Mouse (Mus musculus) lung, postnatal 0 days (tissue): Measurements from ENCODE around the gene Ppp1r37.

Source experiments
- CTCF ChIP-seq: IDR thresholded peaks from 2 replicates; pipeline ENCODE4 v1.5.1; 2016; ENCODE audit warnings: antibody characterized with exemption, mild to moderate bottlenecking
- EP300 ChIP-seq: IDR thresholded peaks from 2 replicates; pipeline ENCODE4 v1.6.1; 2016; ENCODE audit warnings: antibody characterized with exemption, mild to moderate bottlenecking, control low read depth

DNA sequence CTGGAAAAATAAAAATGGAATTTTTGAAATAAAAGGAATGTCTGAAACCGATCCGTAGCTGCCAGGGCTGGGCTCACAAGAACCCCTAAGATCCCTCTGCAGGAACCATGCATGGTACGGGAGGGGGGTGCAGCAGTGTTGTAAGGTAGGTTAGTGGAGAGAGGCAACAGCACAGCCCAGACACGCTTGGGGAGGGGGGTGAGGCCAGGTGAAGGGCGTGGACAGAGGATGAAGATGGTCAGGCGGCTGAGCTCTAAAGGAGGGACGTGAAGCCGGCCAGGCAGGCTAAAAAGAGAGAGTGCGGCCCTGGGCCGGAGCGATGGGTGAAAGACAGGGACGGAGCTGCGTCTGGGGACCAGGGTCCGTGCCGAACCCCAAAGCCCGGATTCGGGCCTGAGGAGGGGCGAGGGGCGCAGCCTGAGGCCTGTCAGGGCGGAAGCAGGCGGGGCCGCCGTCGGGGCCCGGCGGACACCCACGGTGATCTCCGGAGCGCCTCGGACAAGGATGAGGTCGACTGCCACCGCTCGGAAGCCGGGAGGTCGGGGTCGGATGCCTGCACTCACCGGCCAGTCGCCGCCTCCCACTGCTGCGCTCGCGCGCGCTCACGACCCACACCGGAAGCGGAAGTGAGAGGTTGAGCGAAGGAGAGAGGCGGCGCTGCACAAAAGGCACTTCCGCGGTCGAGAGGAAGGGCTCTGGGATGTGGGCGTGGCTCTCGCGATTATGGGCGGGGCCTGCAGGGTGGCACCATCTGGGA, 41.2 kb upstream of the Ppp1r37 start, which contains the start of gene Clasrp:
- peak; percentile 13; the same call in 1 of the 2 replicates for TF ChIP-seq CTCF
- no peak for TF ChIP-seq EP300
